Mouse (Mus musculus) testis, adult 2 months (tissue): ENCODE measurements around the gene 1700019N19Rik. TPM values are rescaled to one million over a fixed set of nuclear protein-coding genes. Genes with fewer than 3 reads are reported as not detected.

ENCODE experiments used
- H3K27ac ChIP-seq: fragments of 200-500 bp; 2 replicates; pipeline ENCODE4 v1.5.1; 2012; ENCODE audit warnings: low read depth, low read length; ENCODE audit not compliant: control insufficient read depth, insufficient read depth
- H3K27me3 ChIP-seq: fragments of 200-500 bp; 2 replicates; pipeline ENCODE4 v1.6.1; 2012; ENCODE audit warnings: mild to moderate bottlenecking, low read length, moderate library complexity; ENCODE audit not compliant: control insufficient read depth, insufficient read depth
- H3K36me3 ChIP-seq: fragments of 200-500 bp; 2 replicates; pipeline ENCODE4 v1.6.1; 2012; ENCODE audit warnings: mild to moderate bottlenecking, low read length; ENCODE audit not compliant: control insufficient read depth, insufficient read depth
- H3K4me1 ChIP-seq: fragments of 200-500 bp; 2 replicates; pipeline ENCODE4 v1.6.1; 2012; ENCODE audit warnings: low read length; ENCODE audit not compliant: control insufficient read depth, insufficient read depth
- H3K4me3 ChIP-seq: fragments of 200-500 bp; 2 replicates; pipeline ENCODE4 v1.5.1; 2012; ENCODE audit warnings: low read depth, mild to moderate bottlenecking, low read length, moderate library complexity, mixed read lengths; ENCODE audit not compliant: control insufficient read depth
- CTCF ChIP-seq: fragments of 200-500 bp; IDR thresholded peaks from 2 replicates; pipeline ENCODE4 v1.5.1; 2012; ENCODE audit warnings: low read depth, mild to moderate bottlenecking, inconsistent platforms, low read length, moderate library complexity; ENCODE audit not compliant: control insufficient read depth, insufficient read depth, insufficient replicate concordance
- POLR2A ChIP-seq: fragments of 200-500 bp; IDR thresholded peaks from 2 replicates; pipeline ENCODE4 v1.6.1; 2012; ENCODE audit warnings: low read depth, mild to moderate bottlenecking, inconsistent platforms, low read length, moderate library complexity; ENCODE audit not compliant: control insufficient read depth
- polyA plus RNA-seq: library from polyadenylated mRNA; depleted of rRNA; stranded (reverse); fragments of >200 nt; gene quantifications from 2 replicates; pipeline ENCODE4 v1.2.3, GENCODE M21; 2012; rRNA removed

The 1700019N19Rik gene
- polyA plus RNA-seq: 595 and 599 TPM in 2 replicates

DNA sequence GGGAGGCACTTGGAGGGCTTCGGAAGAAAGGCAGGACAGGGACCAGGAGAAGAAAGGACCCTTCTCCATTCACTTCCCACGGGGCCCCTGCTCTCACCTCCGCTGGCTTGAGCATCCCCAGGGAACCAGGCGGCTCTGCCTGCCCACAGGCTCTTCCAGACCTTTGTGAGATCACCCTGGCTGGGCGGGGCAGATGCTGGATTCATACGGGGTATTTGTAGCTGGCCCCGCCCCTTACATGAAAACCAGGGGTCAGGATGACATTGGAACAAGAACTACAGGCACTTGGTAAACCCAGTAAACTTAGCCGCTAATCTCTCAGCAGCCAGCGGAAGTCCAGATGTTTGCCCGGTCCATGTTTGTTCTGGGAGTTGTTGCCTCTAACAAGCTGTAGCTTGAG is at the start of gene 1700019N19Rik:
1700019N19Rik (minus strand) TSS at position 178 of the 400 bp plus-strand sequence.
- H3K27ac ChIP-seq: peak within 1 kb of the TSS; percentile 86
- peak; percentile 88; the same call in 1 of the 2 replicates for TF ChIP-seq POLR2A
- TF ChIP-seq CTCF: no peak
- no peaks in the 10 kb centered on the region; the same call in 1 of the 2 replicates for H3K27me3 ChIP-seq
- peaks cover 5% of the 10 kb centered on the region for H3K4me1 ChIP-seq
- H3K4me3 ChIP-seq: peak within 1 kb of the TSS; percentile 88
- H3K36me3 ChIP-seq: no peaks in the 10 kb centered on the region

DNA sequence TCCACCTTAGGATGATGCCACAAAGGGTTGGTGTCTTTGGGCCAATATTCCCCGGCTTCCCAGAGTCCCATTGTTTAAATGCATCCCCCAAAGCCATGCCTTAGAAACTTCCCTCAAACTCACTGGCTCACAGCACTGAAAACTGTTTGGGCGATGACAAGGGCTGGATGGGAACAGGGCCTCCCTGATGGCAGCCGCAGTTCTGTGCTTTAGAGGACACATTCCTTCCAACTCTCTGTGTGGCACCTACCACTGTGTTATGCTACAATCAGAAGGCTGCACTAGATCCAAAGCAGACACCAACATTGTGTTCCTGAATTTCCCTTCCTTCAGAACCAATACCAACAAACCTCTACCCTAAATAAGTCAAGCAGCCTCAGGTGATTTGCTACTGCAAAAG is 49.3 kb upstream of the 1700019N19Rik start:
- TF ChIP-seq CTCF (no peak), POLR2A (no peak)
- no peaks in the 10 kb centered on the region for H3K4me1 ChIP-seq
- H3K27me3 ChIP-seq: no peaks in the 10 kb centered on the region

DNA sequence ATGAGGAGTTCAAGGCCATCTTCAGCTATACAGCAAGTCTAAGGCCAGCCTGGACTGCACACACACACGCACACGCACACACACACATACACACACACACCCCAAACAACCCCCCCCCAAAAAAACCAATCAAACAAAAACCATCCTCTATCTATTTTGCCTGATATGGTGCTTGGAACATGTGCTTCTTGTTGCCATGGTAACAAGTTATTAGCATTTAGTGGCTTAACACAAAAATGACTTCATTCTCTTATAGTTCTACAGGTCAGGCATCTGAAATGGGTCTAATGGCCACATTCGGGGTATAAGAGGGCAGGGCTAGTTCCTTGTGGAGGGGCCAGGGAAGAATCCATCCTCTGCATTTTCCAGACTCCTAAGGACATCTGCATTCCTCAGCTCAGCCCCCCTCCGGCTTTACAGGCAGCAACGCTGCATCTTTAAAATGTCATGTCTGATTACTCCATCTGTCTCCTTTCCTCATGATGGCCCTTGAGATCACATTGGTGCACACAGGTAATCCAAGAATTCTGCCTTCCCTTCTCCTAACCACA is 46.5 kb upstream of the 1700019N19Rik start:
- Histone ChIP-seq H3K36me3 (no peaks in the 10 kb centered on the region), H3K27me3 (no peaks in the 10 kb centered on the region), H3K4me3 (no peak overlapping the region), H3K27ac (no peak overlapping the region), H3K4me1 (no peaks in the 10 kb centered on the region)
- no peak for TF ChIP-seq CTCF
- TF ChIP-seq POLR2A: no peak

More for the DNA sequence above, 49.3 kb upstream of the 1700019N19Rik start:
- Histone ChIP-seq H3K27ac (no peak overlapping the region), H3K4me3 (no peak overlapping the region), H3K36me3 (no peaks in the 10 kb centered on the region)

DNA sequence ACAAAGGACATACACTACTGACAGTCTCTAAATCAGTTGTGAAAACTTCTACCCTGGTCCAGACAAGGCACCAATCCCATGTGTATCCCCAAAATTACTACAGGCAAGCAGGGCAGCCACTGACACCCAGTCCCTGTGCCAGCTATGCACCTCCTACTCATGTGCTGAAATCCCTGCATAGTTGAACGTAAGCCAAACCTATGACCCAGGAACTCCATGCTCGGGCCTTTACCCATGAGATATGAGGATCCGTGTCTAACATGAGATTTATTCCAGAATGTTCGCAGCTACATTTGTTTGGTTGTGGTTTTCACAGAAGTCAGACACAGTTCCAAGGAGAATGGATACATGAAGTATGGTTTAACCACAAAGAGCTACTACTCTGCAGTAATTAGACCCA is 45.5 kb upstream of the 1700019N19Rik start:
- TF ChIP-seq CTCF (no peak), POLR2A (no peak)
- no peak overlapping the region for H3K27ac ChIP-seq
- H3K4me3 ChIP-seq: no peak overlapping the region
- no peaks in the 10 kb centered on the region for H3K36me3 ChIP-seq
- H3K4me1 ChIP-seq: no peaks in the 10 kb centered on the region
- no peaks in the 10 kb centered on the region for H3K27me3 ChIP-seq

DNA sequence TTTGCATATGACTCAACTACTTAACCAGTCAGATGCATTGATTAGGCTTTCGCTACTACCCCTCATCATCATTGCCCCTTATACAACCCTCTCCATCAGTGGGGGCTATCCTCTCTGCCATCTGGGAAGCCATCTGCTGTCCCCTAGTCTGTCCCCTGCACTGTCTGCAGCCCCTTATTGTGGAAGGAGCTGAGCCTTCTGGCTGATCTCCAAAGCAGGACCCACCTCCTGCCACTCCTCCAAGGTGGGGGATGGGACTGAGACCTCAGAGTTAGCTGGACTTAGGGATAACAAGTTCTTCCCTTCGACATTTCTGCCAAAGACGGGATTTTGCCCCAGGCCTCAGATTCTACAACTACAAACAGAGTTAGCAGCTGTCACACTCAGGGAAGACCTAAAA is 45.1 kb upstream of the 1700019N19Rik start:
- H3K4me1 ChIP-seq: no peaks in the 10 kb centered on the region
- TF ChIP-seq CTCF (no peak), POLR2A (no peak)
- H3K4me3 ChIP-seq: no peak overlapping the region
- H3K27ac ChIP-seq: no peak overlapping the region
- no peaks in the 10 kb centered on the region for H3K36me3 ChIP-seq
- H3K27me3 ChIP-seq: no peaks in the 10 kb centered on the region

DNA sequence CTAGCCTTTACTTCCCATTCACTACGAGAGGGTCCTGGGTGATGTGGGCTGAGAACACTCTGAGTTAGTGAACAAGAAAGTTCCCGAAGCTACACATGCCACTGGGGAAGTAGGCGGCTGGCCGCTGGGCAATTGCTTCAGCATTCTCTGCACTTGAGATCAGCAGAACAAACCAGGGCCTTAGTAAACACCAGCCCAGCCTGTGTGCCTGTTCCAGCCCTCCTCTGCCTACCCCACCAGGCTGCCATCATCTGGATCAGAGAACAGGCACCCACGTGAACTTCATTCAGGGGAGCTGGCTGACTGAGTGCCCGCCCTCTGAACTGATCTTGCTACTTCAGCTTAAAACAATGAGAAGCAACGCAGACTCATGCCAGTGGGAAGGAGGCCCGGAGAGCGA is 44.4 kb upstream of the 1700019N19Rik start:
- TF ChIP-seq POLR2A: no peak
- TF ChIP-seq CTCF: no peak
- H3K27ac ChIP-seq: no peak overlapping the region

DNA sequence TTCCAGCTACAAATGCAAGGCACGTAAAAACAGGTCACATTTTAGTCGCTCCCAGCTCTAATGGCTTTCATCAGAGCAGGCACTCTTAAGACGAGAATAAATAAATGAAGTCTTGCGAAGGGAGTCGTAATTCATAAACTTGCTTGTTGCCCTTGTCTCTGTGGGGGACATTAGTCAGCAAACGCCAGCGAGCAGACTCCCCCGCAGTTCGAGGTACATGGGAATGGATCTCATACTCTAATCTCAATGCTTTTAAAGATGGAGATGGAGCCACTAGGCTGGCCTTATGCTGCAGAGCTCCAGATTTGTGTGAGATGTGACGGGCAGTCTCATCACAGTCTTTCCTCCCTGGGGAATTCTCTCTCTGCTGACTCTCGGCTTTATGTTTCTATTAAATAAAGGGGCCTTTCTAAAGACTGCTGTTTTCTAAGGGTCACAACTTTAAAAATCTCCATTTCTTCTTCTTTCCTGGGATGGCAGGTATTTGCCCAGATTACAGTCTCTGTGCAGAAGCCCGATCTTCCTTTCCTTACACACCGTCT is 39.4 kb upstream of the 1700019N19Rik start:
- Histone ChIP-seq H3K27me3 (no peaks in the 10 kb centered on the region), H3K27ac (no peak overlapping the region), H3K4me1 (no peaks in the 10 kb centered on the region), H3K36me3 (no peaks in the 10 kb centered on the region), H3K4me3 (no peak overlapping the region)
- TF ChIP-seq CTCF (no peak), POLR2A (no peak)

More for the DNA sequence above, 44.4 kb upstream of the 1700019N19Rik start:
- no peaks in the 10 kb centered on the region for H3K4me1 ChIP-seq
- no peaks in the 10 kb centered on the region for H3K36me3 ChIP-seq
- no peaks in the 10 kb centered on the region for H3K27me3 ChIP-seq
- H3K4me3 ChIP-seq: no peak overlapping the region
